Mouse (Mus musculus): ENCODE data around the gene Ddx52.

Ddx52 gene

DNA sequence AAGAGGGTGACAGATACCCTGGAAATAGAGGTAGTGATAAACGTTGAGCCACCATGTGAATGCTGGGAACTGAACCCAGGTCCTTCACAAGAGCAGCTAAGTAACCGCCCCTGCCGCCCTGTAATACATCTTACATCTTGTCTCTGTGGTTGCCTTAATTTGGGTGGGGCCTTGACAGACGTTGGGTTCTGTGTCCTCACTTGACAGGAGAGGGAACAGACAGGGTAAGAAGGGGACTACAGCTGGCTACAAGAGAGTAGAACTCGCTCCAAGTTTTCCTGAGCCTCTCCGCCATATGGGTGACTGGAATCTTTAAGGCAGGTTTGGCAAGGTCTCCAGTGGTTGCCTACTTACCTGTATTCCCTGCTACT, 26.3 kb downstream of the Ddx52 start:
- no peak for DNase-seq (ENCODE audit: extremely low spot score, low spot score)

DNA sequence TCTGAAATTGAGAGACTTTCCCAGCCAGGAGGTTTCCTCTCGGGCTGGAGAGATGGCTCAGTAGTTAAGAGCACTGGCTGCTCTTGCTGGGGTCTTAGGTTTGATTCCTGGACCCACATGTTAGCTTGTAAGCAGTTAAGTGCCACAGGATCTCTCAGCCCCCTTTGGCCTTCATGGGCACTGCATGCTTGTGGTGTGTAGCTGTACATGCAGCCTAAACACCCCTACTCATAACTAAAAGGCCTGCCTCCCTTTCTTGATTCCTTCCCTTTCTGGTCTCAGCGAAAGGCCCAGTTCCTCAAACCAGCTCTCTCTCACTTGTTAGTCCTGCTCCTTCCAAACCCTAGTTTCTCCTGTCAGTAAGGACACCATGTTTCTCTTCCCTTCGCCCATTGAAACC, 27.2 kb downstream of the Ddx52 start:
- DNase-seq (ENCODE audit: extremely low spot score, low spot score) = no peak

DNA sequence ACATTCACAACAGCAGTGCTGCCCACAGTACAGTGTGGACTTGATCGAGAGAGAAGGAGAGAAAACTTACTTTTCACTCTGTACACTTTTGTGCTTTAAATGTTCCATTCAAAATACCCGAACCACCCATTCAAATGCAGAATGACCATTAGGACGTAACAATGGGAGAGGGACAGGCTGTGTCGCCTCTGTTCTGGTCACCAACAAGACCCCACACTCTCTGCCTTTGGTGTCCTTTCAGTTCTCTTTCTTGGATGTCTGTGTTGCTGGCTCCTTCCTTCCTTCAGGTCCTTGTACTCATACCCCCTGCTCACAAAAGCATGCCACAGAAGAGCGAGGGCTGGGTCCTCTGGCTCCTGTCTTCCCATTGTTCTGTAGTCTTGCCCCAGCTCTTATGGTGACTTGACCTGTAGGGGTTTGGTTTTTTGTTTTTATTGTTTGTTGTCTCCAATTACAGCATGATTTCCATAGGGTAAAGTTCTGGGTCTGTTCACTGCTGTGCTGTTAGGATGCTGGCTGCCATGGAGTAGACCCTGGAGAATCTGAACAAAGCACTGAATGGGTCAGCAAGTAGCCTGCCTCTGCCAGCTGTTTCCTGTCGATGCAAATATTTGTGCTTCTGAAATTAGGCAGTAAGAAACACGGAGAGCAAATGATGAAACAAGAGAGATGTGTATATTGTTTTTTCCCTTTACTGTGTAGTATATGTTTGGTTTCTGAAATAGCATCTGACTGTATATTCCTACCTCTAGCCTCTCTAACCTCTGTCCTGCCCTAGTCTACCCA, 32.9 kb downstream of the Ddx52 start:
- DNase-seq (ENCODE audit: extremely low spot score, low spot score) = no peak

DNA sequence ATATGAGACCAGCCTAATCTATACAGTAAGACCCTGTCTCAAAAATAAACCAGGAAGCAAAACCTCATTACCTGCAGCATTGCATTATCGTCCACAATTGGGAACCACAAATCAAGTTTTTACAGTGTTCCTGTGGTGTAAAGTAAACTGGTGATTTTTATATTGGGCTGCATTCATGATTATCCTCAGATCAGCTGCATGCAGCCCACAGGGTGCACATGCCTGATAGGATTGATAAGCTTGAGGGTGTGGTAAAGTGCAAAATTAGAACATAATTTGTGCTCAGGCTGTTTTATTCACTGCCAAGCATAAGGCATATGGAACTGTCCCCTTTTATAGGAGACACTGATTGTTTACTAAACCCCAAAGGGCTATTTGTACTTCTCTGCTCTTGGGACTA, 33.6 kb downstream of the Ddx52 start:
- no peak for DNase-seq (ENCODE audit: extremely low spot score, low spot score)

DNA sequence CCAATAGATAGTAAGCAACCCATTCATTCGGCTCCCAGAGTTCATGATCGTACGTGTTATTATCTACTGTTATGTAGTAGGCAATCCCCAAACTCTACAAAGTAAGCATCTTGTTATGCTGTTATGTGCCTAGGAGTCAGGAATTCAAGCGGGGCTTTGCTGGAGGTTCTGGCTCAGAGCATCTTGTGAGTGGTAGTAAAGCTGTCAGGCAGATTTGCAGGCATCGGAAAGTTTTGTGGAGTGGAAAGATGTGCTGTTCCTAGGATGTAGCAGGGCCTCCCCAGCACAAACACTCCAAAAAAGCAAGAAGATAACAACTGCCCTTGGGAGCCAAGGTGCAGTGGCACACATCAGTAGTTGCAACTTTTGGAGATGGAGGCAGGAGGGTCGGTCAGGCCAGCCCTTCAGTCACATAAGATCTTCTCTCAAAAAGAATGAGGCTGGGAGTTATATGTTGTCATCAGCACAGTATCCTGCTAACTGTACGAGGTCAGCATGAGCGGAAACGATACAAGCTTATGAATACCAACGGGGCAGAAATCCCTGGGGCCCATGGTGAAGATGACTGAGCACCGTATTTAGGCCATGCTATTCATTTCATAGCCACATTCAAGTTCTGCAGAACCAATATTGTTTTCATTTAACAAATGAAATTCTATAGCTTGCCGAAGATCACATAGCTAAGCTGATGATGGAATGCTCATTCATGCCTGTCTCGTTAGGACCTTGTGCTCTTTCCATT, 34.5 kb downstream of the Ddx52 start:
- DNase-seq (ENCODE audit: extremely low spot score, low spot score) = no peak

DNA sequence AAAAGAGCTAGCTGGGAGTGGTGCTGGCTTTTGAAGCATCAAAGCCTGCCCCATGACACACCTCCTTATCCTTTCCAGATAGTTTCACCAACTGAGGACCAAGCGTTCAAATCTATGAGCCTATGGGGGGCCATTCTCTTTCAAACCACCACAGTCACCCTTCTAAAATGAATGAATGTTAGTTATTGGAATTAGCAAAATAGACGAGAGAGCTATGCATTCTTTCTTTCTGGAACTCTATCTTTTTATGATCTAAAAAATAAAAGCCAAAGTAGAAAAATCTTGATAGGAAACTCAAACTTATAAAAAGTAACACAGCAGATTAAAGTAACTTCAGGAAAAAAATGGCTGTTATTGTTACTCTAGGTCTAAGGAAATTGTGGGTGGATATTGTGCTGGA, 35.9 kb downstream of the Ddx52 start:
- DNase-seq (ENCODE audit: extremely low spot score, low spot score) = no peak

DNA sequence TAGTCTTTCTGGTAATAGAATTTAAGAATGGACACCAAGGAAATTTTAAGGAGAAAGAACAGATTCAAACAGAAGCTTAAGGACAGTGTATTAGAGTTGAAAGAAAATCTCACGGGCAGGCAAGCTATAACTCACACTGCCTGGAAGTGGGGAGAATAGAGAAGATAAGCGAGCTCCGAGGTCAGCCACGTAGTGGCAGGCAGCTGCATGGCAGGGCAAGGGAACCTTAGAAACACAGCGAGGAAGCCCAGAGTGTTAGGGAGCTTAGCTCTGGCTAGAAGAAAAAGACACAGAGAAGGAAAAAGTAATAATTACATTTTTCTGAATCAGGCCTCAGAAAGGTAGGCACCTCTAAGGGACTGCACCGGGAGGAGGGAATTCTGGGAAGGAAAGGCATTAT, 38.1 kb downstream of the Ddx52 start:
- DNase-seq (ENCODE audit: extremely low spot score, low spot score) = no peak

DNA sequence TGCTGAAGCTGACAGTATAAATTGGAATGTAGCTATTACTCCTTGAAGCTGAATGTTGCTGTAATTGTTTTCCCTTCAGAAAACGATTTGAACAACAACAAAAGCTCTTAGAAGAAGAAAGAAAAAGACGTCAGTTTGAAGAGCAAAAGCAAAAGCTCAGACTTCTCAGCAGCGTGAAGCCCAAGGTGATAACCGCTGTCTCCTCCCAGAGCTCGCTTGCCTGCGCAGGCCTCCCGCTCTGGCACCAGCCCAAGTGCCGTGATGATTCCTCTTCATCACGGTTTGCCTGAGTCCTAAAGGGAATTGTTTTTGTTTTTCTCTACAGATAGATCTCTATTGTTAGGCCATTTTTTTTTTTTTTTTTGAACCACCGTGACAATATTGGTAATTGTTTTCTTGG, 39.5 kb downstream of the Ddx52 start:
- no peak for DNase-seq (ENCODE audit: extremely low spot score, low spot score)

DNA sequence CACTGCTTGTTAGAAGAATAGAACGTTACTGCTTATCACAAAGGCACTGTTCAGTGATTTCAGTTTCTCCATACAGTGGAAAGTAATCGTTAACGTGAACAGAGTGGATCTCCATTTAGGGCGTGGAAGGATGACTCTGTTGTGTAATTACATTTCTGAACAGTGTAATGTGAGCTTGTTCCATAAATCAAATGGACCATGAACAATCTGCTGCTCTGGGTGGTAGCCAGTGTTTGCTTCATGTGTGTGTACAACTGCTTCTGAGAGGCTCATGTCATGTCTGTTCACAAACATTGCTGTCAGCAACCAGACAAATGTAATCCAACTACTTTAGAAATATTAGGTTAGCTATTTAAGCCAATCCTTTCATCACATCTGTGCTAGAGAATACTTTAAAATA, 49.8 kb downstream of the Ddx52 start:
- DNase-seq (ENCODE audit: extremely low spot score, low spot score) = no peak

DNA sequence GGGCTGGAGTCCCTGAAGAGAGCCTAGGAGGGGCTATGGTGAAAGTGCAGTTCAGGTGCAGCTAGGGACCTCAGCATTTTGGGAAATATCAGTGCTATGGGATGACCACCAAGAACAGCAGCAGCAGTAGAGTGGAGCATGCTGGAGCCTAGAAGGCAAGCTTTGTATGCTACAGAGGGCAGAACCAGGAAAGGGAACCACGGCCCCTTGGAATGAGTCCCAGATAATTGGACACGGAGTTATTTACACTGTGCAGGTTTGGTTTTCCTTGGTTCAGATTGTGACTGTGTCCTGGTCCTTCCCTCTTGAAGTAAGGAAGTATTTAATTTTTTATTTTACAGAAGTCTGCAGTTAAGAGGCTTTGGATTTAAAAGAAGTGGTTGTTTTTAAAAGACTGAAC, 51.6 kb downstream of the Ddx52 start:
- no peak for DNase-seq (ENCODE audit: extremely low spot score, low spot score)

DNA sequence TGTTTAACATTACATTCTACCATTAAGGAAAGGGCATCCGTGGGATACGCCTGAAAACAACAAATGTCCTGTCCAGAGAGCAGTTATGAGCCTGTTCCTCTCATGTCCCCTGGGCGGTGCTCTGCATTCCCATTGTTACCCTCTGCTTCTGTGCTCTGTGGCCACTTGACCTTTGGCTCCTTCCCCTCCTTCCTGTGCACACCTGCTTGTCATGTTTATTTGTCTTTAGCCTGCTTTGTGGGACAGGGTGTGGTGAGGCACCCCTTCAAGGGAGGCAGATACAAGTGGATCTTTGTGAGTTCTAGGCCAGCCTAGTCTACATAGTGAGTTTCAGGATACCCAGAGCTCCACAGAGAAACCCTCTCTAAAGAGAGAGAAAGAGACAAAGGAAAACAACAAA, 52.6 kb downstream of the Ddx52 start:
- no peak for DNase-seq (ENCODE audit: extremely low spot score, low spot score)

DNA sequence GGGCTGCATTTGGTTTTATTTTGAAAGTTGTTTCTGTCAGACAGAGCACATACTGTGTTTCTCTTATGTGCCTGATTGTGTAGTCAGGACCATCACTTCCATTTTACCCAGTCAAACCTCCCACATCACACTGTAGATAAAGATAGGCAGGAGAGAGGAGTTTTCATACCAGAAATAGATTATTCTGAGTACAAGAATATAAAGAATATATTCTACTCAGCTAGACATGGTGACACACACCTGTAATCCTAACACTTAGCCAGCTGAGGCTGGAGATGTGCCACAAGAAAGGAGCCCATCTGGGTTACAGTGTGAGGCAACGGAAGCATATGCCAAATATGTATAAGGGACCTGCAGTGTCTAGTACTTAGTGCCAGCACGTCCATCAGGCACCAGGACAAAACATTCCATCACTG, 53.7 kb downstream of the Ddx52 start:
- DNase-seq (ENCODE audit: extremely low spot score, low spot score) = no peak

DNA sequence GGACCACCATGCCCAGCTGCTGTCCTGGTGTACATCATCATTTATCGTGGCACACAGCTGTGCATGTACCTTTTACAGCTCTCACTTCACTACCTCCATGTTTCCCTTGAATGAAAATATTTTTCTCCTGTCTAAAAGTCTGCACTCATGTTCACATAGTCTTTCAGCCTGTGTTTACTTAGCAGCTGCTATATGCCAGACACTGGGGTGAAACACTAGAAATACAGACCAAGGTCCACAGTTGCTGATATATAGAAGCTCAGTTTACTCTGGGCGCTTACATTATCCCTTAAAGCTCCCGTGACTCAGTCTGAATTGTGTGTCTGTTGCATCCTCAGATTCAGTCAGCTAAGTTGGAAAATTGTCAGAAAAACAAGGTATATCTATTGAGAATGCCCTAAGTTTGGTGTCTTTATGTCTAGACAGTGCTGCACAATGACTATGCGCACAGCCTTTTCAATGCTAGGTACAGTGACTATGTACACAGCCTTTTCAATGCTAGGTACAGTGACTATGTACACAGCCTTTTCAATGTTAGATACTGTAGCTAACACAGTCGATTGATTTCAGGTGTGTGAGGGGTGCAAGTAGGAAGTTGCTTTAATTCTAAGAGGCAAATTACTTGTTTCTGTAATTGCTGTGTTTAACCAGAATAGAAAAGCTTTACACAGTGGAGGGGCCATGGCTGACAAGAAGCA, 55.5 kb downstream of the Ddx52 start:
- no peak for DNase-seq (ENCODE audit: extremely low spot score, low spot score)

DNA sequence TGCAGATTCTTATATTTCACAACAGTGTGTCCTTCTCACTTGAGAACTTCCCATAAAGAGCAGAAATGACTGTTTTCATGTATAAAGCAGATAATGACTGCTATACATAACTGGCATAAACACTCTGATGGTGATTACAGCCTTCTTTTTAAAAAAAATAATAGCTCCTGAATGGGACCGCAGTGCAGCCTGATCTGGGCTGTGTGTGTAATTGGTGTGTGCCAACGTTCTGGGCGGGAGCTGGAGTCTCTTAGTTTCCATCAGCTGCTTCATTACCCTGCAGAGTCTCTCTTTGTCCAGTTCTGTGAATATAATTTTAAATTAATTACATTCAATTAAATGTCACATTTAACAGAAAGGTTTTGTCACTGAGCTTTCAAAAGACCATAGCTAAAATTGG, 57.1 kb downstream of the Ddx52 start:
- DNase-seq (ENCODE audit: extremely low spot score, low spot score) = no peak

DNA sequence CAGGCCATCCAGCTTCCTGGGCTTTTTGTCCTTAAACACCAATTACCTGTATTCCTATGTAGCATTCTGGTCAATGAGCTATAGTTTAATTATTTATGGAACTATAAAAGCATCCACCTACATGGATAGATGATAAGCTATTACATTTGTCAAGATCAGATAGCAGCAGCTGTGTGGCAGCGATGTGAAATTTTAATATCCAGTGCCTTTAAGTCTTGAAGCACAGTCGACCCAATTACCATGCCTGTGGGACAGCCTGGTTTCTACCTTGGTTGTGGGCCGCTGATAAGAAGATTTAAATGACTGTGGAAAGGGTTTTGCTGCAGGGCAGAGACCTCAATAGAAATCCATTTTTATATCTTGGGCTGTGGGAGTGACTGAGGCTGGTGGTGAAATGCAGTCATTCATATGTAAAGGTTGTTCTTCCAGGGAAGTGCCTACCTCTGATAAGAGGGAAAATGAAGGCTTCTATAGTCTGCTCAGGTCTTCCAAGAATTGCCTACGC, 57.6 kb downstream of the Ddx52 start:
- DNase-seq (ENCODE audit: extremely low spot score, low spot score) = no peak

DNA sequence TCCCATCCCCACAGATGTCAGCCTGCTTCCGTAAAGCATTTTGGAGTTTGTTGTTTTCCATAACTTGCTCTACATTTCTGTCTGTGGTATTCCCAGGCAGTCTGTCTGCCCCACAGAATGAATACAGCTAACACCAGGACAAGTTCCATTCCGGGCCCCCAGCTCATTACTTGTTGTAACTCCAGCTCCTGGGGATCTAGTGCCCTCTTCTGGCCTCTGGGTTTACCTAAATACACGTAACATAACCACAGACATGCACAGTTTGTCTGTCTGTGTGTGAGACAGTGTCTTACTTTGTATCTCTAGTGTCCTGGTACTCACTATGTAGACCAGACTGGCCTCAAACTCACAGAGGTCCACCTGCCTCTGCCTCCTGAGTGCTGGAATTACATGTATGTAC, 59.4 kb downstream of the Ddx52 start:
- DNase-seq (ENCODE audit: extremely low spot score, low spot score) = no peak

DNA sequence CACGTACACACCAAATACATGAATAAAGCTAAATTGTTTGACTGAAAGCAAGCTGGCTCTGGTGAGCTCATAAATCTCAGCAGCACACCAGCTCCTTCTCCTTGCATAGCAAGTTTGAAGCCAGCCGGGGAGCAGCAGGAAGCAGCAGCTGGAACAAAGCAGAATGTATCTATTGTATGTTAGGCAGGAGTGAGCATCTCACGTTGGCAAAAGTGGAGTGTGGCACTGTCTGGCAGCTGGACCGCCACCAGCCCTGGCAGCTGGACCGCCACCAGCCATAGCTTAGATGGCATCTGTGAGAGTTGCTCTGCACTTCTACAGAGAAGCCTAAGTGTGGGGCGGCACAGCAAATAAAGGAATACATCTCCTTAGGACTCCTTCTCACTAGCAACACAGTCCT, 62.1 kb downstream of the Ddx52 start:
- DNase-seq (ENCODE audit: extremely low spot score, low spot score) = no peak

DNA sequence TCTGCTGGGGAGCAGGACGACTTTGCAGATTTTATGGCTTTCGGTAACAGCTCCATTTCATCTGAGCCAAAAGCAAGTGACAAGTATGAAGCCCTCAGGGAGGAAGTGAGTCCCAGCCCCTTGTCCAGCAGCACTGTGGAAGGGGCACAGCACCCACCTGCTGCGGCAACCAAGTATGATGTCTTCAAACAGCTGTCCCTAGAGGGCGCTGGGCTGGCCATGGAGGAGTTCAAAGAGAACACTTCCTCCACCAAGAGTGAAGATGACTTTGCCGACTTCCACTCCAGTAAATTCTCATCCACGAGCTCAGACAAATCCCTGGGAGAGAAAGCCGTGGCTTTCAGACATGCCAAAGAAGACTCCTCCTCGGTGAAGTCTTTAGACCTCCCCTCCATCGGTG, 67.1 kb downstream of the Ddx52 start:
- DNase-seq (ENCODE audit: extremely low spot score, low spot score) = no peak

DNA sequence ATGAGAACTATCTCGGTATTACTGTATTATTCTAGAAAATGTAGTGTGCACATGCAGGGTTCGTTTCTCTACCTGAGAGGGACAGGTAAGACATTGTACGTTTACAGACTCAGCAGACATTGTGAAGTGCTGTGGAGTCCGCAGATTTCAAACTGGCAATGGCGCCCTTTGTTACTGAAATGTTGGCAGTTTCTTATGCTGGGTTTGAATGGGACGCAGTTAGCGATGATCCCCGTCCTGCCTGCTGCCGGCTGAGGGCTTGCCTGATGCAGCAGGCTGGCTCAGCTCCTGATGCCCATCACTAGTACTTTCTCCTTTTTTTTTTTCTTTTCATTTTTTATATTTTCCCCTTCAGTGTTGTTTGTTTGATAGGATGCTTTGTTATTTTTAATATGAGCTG, 68.5 kb downstream of the Ddx52 start:
- DNase-seq (ENCODE audit: extremely low spot score, low spot score) = no peak

DNA sequence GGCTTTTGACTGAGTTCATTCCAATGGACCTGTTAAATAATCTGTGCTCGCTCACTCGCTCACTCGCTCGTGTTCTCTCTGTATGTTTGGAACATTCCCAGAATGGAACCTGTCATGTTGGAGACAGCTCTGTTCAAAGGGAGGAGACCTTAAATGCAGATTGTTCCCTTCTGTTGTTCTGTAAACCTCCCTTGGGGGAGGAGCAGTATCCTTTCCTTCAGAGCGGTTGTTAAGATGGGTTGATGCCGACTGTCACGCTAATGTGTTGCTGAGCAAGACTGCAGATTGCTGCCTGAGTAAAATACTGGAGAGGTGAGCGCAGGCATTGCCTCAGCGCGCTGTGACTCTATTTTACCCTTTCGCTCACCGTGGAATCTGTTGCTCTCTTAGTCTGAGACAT, 69.2 kb downstream of the Ddx52 start:
- DNase-seq (ENCODE audit: extremely low spot score, low spot score) = no peak

DNA sequence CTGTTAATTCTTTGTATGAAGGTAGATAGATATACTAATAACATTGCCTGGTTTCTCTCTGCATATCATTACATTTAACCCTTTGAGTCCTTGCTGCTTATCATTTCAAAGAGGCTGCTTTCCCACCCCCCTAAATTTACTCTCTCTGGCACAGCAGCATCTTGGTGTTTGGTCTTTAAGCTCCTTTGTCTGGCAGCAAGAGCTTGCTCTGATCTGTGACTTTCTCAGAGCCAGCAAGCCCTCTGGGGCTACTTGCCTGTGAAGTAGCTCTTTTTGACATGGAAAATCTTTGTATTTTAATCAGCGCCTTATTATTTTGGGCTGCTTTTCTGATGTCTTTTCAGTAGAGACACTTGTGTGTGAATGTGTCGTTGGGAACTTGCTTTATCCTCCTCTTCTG, 69.7 kb downstream of the Ddx52 start:
- DNase-seq (ENCODE audit: extremely low spot score, low spot score) = no peak
